Mouse (Mus musculus): ENCODE measurements around the gene Ddt. TPM values are rescaled to one million over a fixed set of nuclear protein-coding genes. Genes with fewer than 3 reads are reported as not detected.
"Not testable (repeated sequence)": the region's sequence is repeated elsewhere in the genome, so short reads cannot be mapped to it uniquely, and the experiment has no call there.

Ddt gene
- polyA plus RNA-seq, 2 experiments, result 53.7 to 70.3 TPM

DNA sequence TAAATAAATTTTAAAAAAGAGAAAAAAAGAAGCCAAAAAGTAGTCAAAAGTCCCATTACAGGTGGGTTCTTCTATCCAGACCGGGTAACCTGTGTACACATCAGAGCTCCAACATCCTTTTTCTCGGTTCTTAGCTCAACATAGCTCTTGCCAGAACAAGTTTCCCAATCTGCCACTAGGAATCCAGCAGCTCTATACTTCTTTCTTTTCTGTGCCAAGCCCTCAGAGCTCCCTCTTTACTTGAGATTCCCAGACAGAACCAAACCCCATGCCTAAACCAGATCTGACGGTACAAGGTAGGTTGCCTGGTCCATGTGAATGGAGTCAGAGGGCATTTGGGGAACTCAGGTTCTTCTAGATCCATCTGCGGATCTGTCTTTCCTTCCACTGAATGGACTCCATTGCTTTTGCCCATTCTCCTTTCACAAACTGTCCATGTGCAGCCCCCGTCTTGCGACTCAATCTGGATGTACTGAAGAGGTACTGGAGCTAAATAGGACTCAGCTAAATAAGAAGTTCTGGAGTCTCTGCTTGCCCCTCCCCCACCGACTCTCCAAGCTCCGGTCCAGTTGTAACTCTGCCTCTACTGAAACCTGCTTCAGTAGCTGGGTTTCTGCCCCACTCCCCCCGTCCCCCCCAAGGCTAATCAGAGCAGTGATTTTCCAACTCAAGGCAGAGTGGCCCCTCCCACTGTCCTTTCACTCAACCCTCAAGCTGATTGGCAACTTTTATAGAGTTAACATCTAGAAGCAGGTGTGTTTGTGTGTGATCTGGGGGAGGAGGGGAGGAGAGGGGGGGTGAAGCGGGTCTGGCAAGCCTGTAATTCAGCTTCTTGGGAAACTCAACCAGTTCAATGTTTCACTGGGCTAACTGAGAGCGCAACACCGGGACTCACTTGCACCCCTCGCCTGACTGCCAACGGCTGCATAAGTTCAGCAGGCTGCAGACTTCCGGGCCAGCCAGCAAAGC, 6.3 kb upstream of the Ddt start:
- peaks cover 9% of the 10 kb centered on the region; the same call in 1 of the 2 replicates for H3K4me1 ChIP-seq (ENCODE audit: control insufficient read depth, insufficient read depth, low read length)
- whole genome bisulfite sequencing, result 35% methylated on average over 15 of the region's 15 CpGs
- no peak overlapping the region for H3K27ac ChIP-seq (replicated peaks; ENCODE audit: low read depth, low read length)
- H3K27me3 ChIP-seq (ENCODE audit: control insufficient read depth, insufficient read depth, low read length), result no peaks in the 10 kb centered on the region
- peak overlapping the region; percentile 56 for H3K4me3 ChIP-seq (replicated peaks; ENCODE audit: low read length)
- ATAC-seq (ENCODE audit: low FRiP score, low read depth) (peak; percentile 25; the same call in 1 of the 2 replicates), DNase-seq (ENCODE audit: low spot score) (peak; percentile 45)
- no peaks in the 10 kb centered on the region for H3K9me3 ChIP-seq (ENCODE audit: control insufficient read depth, low read length)
- peak overlapping the region; percentile 95 for H3K4me2 ChIP-seq (replicated peaks; ENCODE audit: low read depth, low read length, severe bottlenecking)
- H3K9ac ChIP-seq (ENCODE audit: low read depth, low read length, severe bottlenecking), result no peak overlapping the region
- TF ChIP-seq POLR2A (IDR thresholded peaks at IDR 0.05; ENCODE audit: borderline replicate concordance, extremely low read depth, insufficient read depth, insufficient read length), result no peak
- H3K36me3 ChIP-seq (ENCODE audit: control insufficient read depth, insufficient read depth, low read length), result no peaks in the 10 kb centered on the region

DNA sequence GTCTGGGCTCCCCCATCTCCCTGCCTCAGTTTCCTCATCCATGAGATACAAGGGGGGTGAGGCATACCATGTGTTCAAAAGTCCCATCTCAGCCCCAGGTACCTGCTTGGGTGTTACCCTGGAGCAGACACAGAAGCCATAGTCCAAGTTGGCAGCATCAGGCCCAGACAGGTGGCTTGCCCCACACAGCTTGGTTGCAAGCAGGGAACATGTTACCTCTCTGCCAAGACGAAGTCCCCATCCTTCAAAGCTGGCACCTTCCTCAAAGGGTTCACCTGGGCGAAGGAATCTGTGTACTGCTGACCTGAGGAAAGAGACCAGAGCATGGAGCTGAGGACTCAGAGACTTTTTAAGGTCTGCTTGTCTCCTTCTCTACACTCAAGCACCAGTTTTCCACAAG, 4.7 kb upstream of the Ddt start:
- Histone ChIP-seq H3K9me3 (ENCODE audit: control insufficient read depth, low read length) (no peaks in the 10 kb centered on the region), H3K4me3 (replicated peaks; ENCODE audit: low read length) (no peak overlapping the region), H3K4me2 (replicated peaks; ENCODE audit: low read depth, low read length, severe bottlenecking) (no peak overlapping the region), H3K36me3 (ENCODE audit: control insufficient read depth, insufficient read depth, low read length) (no peaks in the 10 kb centered on the region), H3K27me3 (ENCODE audit: control insufficient read depth, insufficient read depth, low read length) (no peaks in the 10 kb centered on the region), H3K9ac (ENCODE audit: low read depth, low read length, severe bottlenecking) (no peak overlapping the region), H3K4me1 (ENCODE audit: control insufficient read depth, insufficient read depth, low read length) (peaks cover 13% of the 10 kb centered on the region), H3K27ac (replicated peaks; ENCODE audit: low read depth, low read length) (no peak overlapping the region)
- ATAC-seq (ENCODE audit: low FRiP score, low read depth) (no peak), DNase-seq (ENCODE audit: low spot score) (no peak)
- WGBS, result 81% methylated on average over 2 of the region's 2 CpGs
- TF ChIP-seq POLR2A (IDR thresholded peaks at IDR 0.05; ENCODE audit: borderline replicate concordance, extremely low read depth, insufficient read depth, insufficient read length), result no peak

DNA sequence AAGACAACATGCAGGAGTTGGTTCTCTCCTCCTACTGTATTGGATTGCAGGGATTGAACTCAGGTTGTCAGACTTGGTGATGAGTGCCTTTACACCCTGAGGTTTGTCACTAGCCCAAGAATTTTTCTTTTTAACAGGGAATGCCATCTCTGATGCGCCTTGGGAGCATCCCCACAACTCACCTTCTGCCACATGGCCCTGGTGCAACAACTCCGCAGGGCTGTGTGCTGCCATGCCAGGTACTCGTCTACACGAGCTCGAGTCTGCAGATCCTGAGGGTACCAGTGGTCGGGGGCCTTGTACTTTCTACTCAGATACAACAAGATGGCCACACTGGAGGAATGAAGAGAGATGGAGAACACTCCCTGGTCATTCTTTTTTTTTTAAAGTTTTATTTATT, 3.3 kb upstream of the Ddt start:
- WGBS, result 83% methylated on average over 6 of the region's 6 CpGs
- Histone ChIP-seq H3K27me3 (ENCODE audit: control insufficient read depth, insufficient read depth, low read length) (no peaks in the 10 kb centered on the region), H3K4me2 (replicated peaks; ENCODE audit: low read depth, low read length, severe bottlenecking) (no peak overlapping the region), H3K9me3 (ENCODE audit: control insufficient read depth, low read length) (no peaks in the 10 kb centered on the region), H3K27ac (replicated peaks; ENCODE audit: low read depth, low read length) (no peak overlapping the region), H3K4me3 (replicated peaks; ENCODE audit: low read length) (no peak overlapping the region), H3K36me3 (ENCODE audit: control insufficient read depth, insufficient read depth, low read length) (no peaks in the 10 kb centered on the region), H3K4me1 (ENCODE audit: control insufficient read depth, insufficient read depth, low read length) (peaks cover 20% of the 10 kb centered on the region), H3K9ac (ENCODE audit: low read depth, low read length, severe bottlenecking) (no peak overlapping the region)
- no peak for DNase-seq (ENCODE audit: low spot score)
- ATAC-seq (ENCODE audit: low FRiP score, low read depth), result no peak
- no peak for TF ChIP-seq POLR2A (IDR thresholded peaks at IDR 0.05; ENCODE audit: borderline replicate concordance, extremely low read depth, insufficient read depth, insufficient read length)

DNA sequence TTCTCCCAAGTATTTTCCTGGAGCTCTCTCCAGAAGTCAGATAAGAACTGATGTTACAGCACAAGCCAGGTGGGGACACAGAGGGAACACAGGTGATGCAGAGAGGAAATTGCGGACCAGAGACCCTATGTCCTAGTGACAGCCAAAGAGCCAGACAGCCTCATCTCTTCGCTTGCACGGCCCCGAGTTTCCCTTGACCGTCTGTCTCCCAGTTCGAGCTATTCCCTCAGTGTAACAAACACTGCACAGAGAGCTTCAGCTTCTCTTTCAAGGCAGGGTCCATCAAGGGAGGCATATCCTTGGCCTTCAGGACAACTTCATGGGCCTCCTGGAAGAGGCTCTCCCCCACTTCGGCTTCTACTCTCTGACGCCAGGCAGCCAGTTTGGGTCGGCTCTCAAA, 1.4 kb upstream of the Ddt start:
- ATAC-seq (ENCODE audit: low FRiP score, low read depth) (no peak), DNase-seq (ENCODE audit: low spot score) (no peak)
- 93% methylated on average over 9 of the region's 9 CpGs for WGBS
- Histone ChIP-seq H3K4me3 (replicated peaks; ENCODE audit: low read length) (no peak overlapping the region), H3K27ac (replicated peaks; ENCODE audit: low read depth, low read length) (no peak overlapping the region), H3K4me1 (ENCODE audit: control insufficient read depth, insufficient read depth, low read length) (peaks cover 11% of the 10 kb centered on the region), H3K9ac (ENCODE audit: low read depth, low read length, severe bottlenecking) (no peak overlapping the region), H3K27me3 (ENCODE audit: control insufficient read depth, insufficient read depth, low read length) (no peaks in the 10 kb centered on the region), H3K4me2 (replicated peaks; ENCODE audit: low read depth, low read length, severe bottlenecking) (no peak overlapping the region), H3K36me3 (ENCODE audit: control insufficient read depth, insufficient read depth, low read length) (no peaks in the 10 kb centered on the region), H3K9me3 (ENCODE audit: control insufficient read depth, low read length) (no peaks in the 10 kb centered on the region)
- TF ChIP-seq POLR2A (IDR thresholded peaks at IDR 0.05; ENCODE audit: borderline replicate concordance, extremely low read depth, insufficient read depth, insufficient read length), result no peak

DNA sequence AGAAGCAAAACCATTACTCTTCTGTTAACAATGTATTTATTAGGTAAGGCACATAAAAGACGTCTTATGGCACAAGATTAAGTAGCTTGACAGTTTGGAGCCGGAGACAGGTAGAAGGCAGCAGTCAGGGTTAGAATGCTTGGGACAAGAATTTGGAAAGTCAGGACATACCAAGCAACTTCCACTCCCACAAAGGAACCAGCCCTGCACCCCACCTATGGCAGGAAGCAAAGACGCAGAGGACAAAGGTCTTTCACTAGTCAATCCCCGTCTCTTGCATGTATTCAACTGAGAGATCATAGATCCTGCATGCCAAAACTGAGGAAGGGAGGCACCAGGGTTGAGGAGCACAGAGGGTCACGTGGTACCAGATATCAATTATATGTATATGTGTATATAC, 888 bp upstream of the Ddt start:
- TF ChIP-seq POLR2A (IDR thresholded peaks at IDR 0.05; ENCODE audit: borderline replicate concordance, extremely low read depth, insufficient read depth, insufficient read length), result no peak
- 86% methylated on average over 5 of the region's 5 CpGs for WGBS
- Histone ChIP-seq H3K4me1 (ENCODE audit: control insufficient read depth, insufficient read depth, low read length) (peaks cover 11% of the 10 kb centered on the region; the same call in 1 of the 2 replicates), H3K36me3 (ENCODE audit: control insufficient read depth, insufficient read depth, low read length) (no peaks in the 10 kb centered on the region), H3K9ac (ENCODE audit: low read depth, low read length, severe bottlenecking) (no peak overlapping the region), H3K4me3 (replicated peaks; ENCODE audit: low read length) (no peak overlapping the region), H3K27ac (replicated peaks; ENCODE audit: low read depth, low read length) (no peak overlapping the region), H3K4me2 (replicated peaks; ENCODE audit: low read depth, low read length, severe bottlenecking) (no peak overlapping the region; the same call in 1 of the 2 replicates), H3K27me3 (ENCODE audit: control insufficient read depth, insufficient read depth, low read length) (no peaks in the 10 kb centered on the region), H3K9me3 (ENCODE audit: control insufficient read depth, low read length) (no peaks in the 10 kb centered on the region)
- ATAC-seq (ENCODE audit: low FRiP score, low read depth) (no peak), DNase-seq (ENCODE audit: low spot score) (no peak)

DNA sequence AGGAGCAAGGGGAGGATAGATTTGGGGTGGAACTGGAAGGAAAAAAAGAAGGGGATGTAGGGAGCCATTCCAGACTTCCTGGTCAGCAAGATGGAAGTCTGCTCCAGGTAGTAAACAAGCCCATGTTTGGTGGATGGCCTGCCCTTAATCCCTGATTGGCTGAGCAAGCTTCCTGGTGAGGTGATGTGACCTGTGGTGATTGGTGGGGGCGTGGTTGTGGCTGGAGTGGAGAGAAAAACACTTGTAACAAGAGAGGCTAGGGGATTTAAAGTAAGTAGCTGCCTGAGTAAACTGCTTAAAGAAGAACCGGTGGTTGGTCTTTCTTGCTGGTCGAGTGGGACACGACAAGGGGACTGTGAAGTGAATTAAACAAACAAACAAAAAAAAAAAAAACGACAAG, 5.5 kb downstream of the Ddt start:
- H3K4me1 ChIP-seq (ENCODE audit: control insufficient read depth, insufficient read depth, low read length); H3K27ac ChIP-seq (replicated peaks; ENCODE audit: low read depth, low read length); DNase-seq (ENCODE audit: low spot score); H3K9ac ChIP-seq (ENCODE audit: low read depth, low read length, severe bottlenecking); H3K4me3 ChIP-seq (replicated peaks; ENCODE audit: low read length); H3K36me3 ChIP-seq (ENCODE audit: control insufficient read depth, insufficient read depth, low read length); H3K4me2 ChIP-seq (replicated peaks; ENCODE audit: low read depth, low read length, severe bottlenecking); H3K9me3 ChIP-seq (ENCODE audit: control insufficient read depth, low read length); ATAC-seq (ENCODE audit: low FRiP score, low read depth); H3K27me3 ChIP-seq (ENCODE audit: control insufficient read depth, insufficient read depth, low read length): not testable (repeated sequence)
- WGBS, result 31% methylated on average over 5 of the region's 5 CpGs
